Mouse (Mus musculus) frontal cortex, adult (tissue): ENCODE results near the gene F2rl1.

Experiments used
- ATAC-seq: cut with Nextera tagmentation; 2 replicates; pipeline ENCODE4 v1.9.2; 2017; ENCODE audit warnings: mild to moderate bottlenecking, moderate library complexity, mixed read lengths; ENCODE audit not compliant: low TSS enrichment

Gene F2rl1

DNA sequence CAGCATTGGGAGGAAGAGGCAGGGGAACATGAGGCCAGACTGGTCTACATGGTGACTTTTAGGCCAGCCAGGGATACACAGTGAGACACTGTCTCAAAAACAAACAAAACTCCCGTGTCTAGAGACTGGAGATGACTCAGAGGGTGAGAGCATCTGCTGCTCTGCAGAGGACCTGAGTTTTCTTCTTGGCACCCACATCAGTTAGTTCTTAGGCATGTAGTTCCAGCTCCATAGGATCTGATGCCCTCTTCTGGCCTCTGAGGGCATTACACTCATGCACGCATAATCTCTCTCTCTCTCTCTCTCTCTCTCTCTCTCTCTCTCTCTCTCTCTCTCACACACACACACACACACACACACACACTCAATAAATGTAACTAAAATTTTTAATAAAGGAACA, 54.1 kb downstream of the F2rl1 start:
- ATAC-seq = no peak
